Mouse (Mus musculus) kidney, adult 2 months (tissue): ENCODE measurements at regions not wholly inside any gene's neighbourhood (a gene's known extent, or its start where the extent isn't known, plus 50 kb on each side); places are given as distances from the start of the nearest gene placed in this dataset.

Experiments used
- CTCF ChIP-seq: fragments of 200-500 bp; conservative IDR thresholded peaks from 2 replicates; pipeline ENCODE4 v1.5.1; 2011; ENCODE audit warnings: low read depth, mild to moderate bottlenecking, control low read depth, low read length, moderate library complexity, mixed read lengths; ENCODE audit not compliant: insufficient read depth, insufficient read length
- POLR2A ChIP-seq: fragments of 200-500 bp; IDR thresholded peaks from one replicate; pipeline ENCODE4 v1.6.1; 2011; ENCODE audit warnings: low read depth, low read length, control low read depth

DNA sequence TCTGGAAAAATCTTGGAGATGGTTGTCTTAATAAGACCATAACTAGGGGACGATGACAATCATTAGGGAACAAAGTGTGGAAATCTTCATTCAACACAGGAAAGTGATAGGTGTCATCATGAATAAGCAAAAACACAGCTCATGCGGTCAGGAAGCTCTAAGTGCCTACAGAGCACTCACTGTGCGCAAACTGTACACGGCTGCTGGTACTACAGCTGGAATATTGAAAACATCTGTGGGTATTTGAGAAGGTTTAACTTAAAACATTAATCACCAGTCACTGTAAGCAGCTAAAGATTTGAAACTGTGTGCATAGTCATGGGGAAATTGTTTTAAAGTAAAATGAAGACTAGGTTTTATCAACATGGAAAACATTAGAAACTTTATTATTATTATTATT is 424.4 kb downstream of the Prim2 start:
- no peak for TF ChIP-seq POLR2A
- no peak for TF ChIP-seq CTCF
